Mouse (Mus musculus): ENCODE data around the gene 1700012B09Rik. TPM values are rescaled to one million over a fixed set of nuclear protein-coding genes. Genes with fewer than 3 reads are reported as not detected.

The 1700012B09Rik gene
- polyA plus RNA-seq, 1 experiment from 2014 or later = not detected

GRCm38 (mm10) chr9:14726005-14726404, 44.8 kb downstream of the 1700012B09Rik start:
- H3K27ac ChIP-seq = no peak overlapping the region
- ATAC-seq (ENCODE audit: insufficient read depth, low FRiP score, low read depth) = no peak

GRCm38 (mm10) chr9:14724755-14725420, 45.9 kb downstream of the 1700012B09Rik start:
- no peaks in the 10 kb centered on the region for H3K9me3 ChIP-seq
- no peaks in the 10 kb centered on the region for H3K36me3 ChIP-seq
- H3K4me1 ChIP-seq = no peaks in the 10 kb centered on the region
- H3K27me3 ChIP-seq (replicated peaks) = no peaks in the 10 kb centered on the region
- no peak for ATAC-seq (ENCODE audit: insufficient read depth, low FRiP score, low read depth)
- H3K9ac ChIP-seq = no peak overlapping the region
- H3K4me3 ChIP-seq (replicated peaks) = no peak overlapping the region
- no peak overlapping the region for H3K4me2 ChIP-seq
- 72% methylated on average over 5 of the region's 5 CpGs for WGBS
- H3K27ac ChIP-seq = no peak overlapping the region

More at GRCm38 (mm10) chr9:14726005-14726404, 44.8 kb downstream of the 1700012B09Rik start:
- H3K4me2 ChIP-seq = no peak overlapping the region
- H3K9me3 ChIP-seq = no peaks in the 10 kb centered on the region
- no peaks in the 10 kb centered on the region for H3K4me1 ChIP-seq
- no peak overlapping the region for H3K4me3 ChIP-seq (replicated peaks)
- 80% methylated on average over 6 of the region's 6 CpGs for WGBS
- H3K36me3 ChIP-seq = no peaks in the 10 kb centered on the region
- no peaks in the 10 kb centered on the region for H3K27me3 ChIP-seq (replicated peaks)
- no peak overlapping the region for H3K9ac ChIP-seq

DNA sequence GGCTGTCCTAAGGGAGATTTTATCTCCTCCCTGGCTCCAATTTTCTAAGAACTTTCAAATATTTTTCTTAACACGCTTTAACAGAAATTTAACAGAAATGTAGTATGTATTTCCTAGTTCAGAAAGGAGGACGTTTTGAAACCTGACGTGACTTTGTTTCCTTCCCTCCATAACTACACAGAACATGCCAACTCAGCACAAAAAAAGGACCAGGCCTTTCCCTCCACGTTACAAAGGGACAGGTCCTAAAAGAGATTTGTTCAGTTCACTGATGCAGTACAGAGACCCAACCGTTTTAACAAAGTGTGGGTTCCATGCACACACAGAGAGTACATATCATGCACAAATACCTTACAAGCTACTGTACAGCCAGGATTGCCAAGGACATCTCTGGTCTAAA, 49.2 kb downstream of the 1700012B09Rik start:
- Histone ChIP-seq H3K27ac (no peak overlapping the region), H3K9ac (no peak overlapping the region), H3K9me3 (no peaks in the 10 kb centered on the region), H3K4me1 (peaks cover 5% of the 10 kb centered on the region; the same call in 1 of the 2 replicates), H3K4me3 (replicated peaks) (no peak overlapping the region), H3K4me2 (no peak overlapping the region), H3K36me3 (no peaks in the 10 kb centered on the region), H3K27me3 (replicated peaks) (no peaks in the 10 kb centered on the region)
- 80% methylated on average over 5 of the region's 5 CpGs for WGBS
- no peak for ATAC-seq (ENCODE audit: insufficient read depth, low FRiP score, low read depth)

DNA sequence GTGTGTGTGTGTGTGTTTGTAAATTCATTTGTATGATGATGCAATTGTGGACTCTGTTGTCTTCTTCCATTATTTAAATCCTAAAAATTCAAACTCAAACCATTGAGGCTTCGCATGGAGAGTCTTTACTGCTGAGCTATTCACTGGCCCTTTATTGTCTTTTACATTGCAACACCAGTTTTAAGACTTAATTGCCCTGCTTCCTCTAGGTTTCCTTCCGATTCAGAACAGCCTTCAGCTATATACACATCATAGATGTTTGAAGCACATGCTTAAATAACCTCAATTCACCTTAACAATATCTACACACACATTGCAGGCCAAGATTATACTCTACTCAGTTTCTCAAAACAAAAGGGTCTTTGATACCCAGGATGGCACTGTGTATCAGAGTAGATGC, 50.4 kb downstream of the 1700012B09Rik start:
- H3K4me2 ChIP-seq = no peak overlapping the region
- H3K4me1 ChIP-seq = peaks cover 5% of the 10 kb centered on the region; the same call in 1 of the 2 replicates
- no peak overlapping the region for H3K9ac ChIP-seq
- H3K27me3 ChIP-seq (replicated peaks) = no peaks in the 10 kb centered on the region
- H3K9me3 ChIP-seq = no peaks in the 10 kb centered on the region
- H3K27ac ChIP-seq = no peak overlapping the region
- WGBS = 73% methylated on average over 2 of the region's 2 CpGs
- no peak overlapping the region for H3K4me3 ChIP-seq (replicated peaks)
- ATAC-seq (ENCODE audit: insufficient read depth, low FRiP score, low read depth) = no peak
- no peaks in the 10 kb centered on the region for H3K36me3 ChIP-seq

DNA sequence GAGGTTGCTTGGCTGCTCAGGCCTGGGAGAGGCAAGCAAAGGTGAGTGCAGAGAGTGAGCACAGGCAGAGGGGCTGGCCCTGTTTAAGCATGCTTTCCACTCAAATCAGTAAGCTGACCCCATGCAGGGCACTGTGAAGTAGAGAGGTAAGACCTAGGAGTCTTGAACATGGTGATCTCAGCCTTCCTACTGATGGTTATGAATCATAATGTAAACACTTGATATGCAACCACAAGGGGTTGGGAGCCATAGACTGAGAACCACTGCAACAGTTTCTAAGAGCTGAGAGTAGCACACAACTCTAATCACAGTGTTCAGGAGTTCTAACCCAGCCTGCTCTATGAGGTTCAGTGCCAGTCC, 52.5 kb downstream of the 1700012B09Rik start:
- peaks cover 5% of the 10 kb centered on the region; the same call in 1 of the 2 replicates for H3K4me1 ChIP-seq
- no peak overlapping the region for H3K9ac ChIP-seq
- 0 out of 2 replicates have a peak, but pooled peaks have one; percentile 10 for ATAC-seq (ENCODE audit: insufficient read depth, low FRiP score, low read depth)
- no peak overlapping the region for H3K4me3 ChIP-seq (replicated peaks)
- H3K9me3 ChIP-seq = no peaks in the 10 kb centered on the region
- 0 out of 2 replicates have a peak overlapping the region, but pooled peaks have one; percentile 11 for H3K27ac ChIP-seq
- no peaks in the 10 kb centered on the region for H3K27me3 ChIP-seq (replicated peaks)
- peak overlapping the region; percentile 27 for H3K4me2 ChIP-seq
- H3K36me3 ChIP-seq = no peaks in the 10 kb centered on the region

DNA sequence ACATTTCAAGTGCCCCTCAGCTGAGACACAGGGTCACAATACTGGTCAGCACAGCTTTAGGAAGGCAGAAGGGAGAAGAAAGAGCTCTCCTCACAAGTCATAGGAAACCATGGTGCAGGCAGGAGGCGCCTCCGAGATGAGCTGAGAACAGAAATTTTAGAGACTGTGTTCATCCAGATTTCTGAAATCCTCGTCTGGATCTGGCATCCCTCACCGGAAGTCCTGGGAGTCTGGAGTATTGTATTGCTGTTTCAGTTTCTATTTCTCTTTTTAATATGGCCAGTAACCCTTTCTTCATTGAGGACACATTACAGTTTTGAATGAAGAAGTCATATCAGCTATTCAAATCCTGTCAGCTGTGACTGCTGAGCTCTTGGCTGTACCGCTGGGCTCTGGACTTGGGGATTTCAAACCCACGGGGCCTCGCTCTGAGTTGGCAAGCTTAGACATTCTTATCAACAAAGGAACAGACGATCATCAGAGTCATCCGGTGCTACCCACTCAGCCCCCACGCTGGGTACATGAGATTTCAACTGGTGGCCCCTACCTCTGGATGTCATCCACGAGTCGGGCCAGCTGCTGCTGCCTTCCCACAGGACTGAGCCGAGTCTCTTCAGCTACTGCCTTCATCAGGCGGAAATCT, 53.0 kb downstream of the 1700012B09Rik start:
- H3K4me3 ChIP-seq (replicated peaks) = no peak overlapping the region
- H3K36me3 ChIP-seq = no peaks in the 10 kb centered on the region
- no peaks in the 10 kb centered on the region for H3K27me3 ChIP-seq (replicated peaks)
- 0 out of 2 replicates have a peak overlapping the region, but pooled peaks have one; percentile 11 for H3K27ac ChIP-seq
- no peaks in the 10 kb centered on the region for H3K9me3 ChIP-seq
- peaks cover 5% of the 10 kb centered on the region; the same call in 1 of the 2 replicates for H3K4me1 ChIP-seq
- H3K4me2 ChIP-seq = peak overlapping the region; percentile 27
- 40% methylated on average over 14 of the region's 14 CpGs for WGBS
- ATAC-seq (ENCODE audit: insufficient read depth, low FRiP score, low read depth) = no peak
- no peak overlapping the region for H3K9ac ChIP-seq

DNA sequence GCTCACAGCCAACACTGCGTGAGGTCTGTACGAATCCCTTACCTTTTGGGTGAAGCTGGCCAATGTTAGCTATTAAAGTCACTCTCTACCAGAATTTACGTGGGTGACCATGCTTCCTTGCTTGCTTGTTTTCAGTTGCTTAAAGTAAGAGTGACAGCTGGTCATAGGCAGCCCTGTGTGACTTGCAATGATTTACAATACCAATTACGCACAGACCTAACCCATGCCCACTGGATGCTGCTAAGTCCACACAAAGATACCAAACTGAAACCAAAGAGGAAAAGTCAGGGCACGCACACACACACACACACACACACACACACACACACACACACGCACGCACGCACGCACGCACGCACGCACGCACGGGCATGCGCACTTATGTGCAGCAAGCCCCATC, 55.6 kb downstream of the 1700012B09Rik start:
- no peak for ATAC-seq (ENCODE audit: insufficient read depth, low FRiP score, low read depth)
- Histone ChIP-seq H3K9ac (no peak overlapping the region), H3K27ac (no peak overlapping the region), H3K4me3 (replicated peaks) (no peak overlapping the region), H3K9me3 (no peaks in the 10 kb centered on the region), H3K4me1 (peaks cover 5% of the 10 kb centered on the region; the same call in 1 of the 2 replicates), H3K36me3 (no peaks in the 10 kb centered on the region), H3K4me2 (no peak overlapping the region), H3K27me3 (replicated peaks) (no peaks in the 10 kb centered on the region)
- 85% methylated on average over 15 of the region's 15 CpGs for WGBS

- H3K27ac ChIP-seq = no peak overlapping the region
- H3K4me3 ChIP-seq (replicated peaks) = no peak overlapping the region
- no peaks in the 10 kb centered on the region for H3K4me1 ChIP-seq
- H3K36me3 ChIP-seq = no peaks in the 10 kb centered on the region
- no peak for ATAC-seq (ENCODE audit: insufficient read depth, low FRiP score, low read depth)
- H3K4me2 ChIP-seq = no peak overlapping the region
- H3K9ac ChIP-seq = no peak overlapping the region
- no peaks in the 10 kb centered on the region for H3K27me3 ChIP-seq (replicated peaks)
- H3K9me3 ChIP-seq = no peaks in the 10 kb centered on the region
- WGBS = 85% methylated on average over 3 of the region's 3 CpGs
Measured at GRCm38 (mm10) chr9:14710910-14711309, 59.9 kb downstream of the 1700012B09Rik start.

Other genes with a start within 250 kb of the 1700012B09Rik start
- 16.8 and 17.2 TPM in 2 replicates for gene Amotl1, start 126.0 kb downstream of the 1700012B09Rik start, polyA plus RNA-seq (2015; fragmentation: Nextera tagmentation; extraction: Ambion mirVana)
- gene Piwil4, start 30.3 kb downstream of the 1700012B09Rik start, polyA plus RNA-seq (2015; fragmentation: Nextera tagmentation; extraction: Ambion mirVana) = 0.10 and 0.14 TPM in 2 replicates
- 6.6 and 7.5 TPM in 2 replicates for gene Fut4, start 18.6 kb downstream of the 1700012B09Rik start, polyA plus RNA-seq (2015; fragmentation: Nextera tagmentation; extraction: Ambion mirVana)
- 20.2 and 24.7 TPM in 2 replicates for gene Mre11a, start 13.6 kb upstream of the 1700012B09Rik start, polyA plus RNA-seq (2015; fragmentation: Nextera tagmentation; extraction: Ambion mirVana)
- gene Ankrd49, start 13.8 kb upstream of the 1700012B09Rik start, polyA plus RNA-seq (2015; fragmentation: Nextera tagmentation; extraction: Ambion mirVana) = 39.6 and 42.6 TPM in 2 replicates
- gene Gpr83, start 89.2 kb upstream of the 1700012B09Rik start, polyA plus RNA-seq (2015; fragmentation: Nextera tagmentation; extraction: Ambion mirVana) = 0.34 and 0.54 TPM in 2 replicates
- not detected in 2 replicates for gene Izumo1r, start 132.9 kb upstream of the 1700012B09Rik start, polyA plus RNA-seq (2015; fragmentation: Nextera tagmentation; extraction: Ambion mirVana)

Data from stomach, embryonic 15.5 days (tissue).